Mouse (Mus musculus): ENCODE results near the gene Hoxd1.

Gene Hoxd1

GRCm38 (mm10) chr2:74748436-74748995 lies 14.3 kb upstream of the Hoxd1 start:
- DNase-seq (ENCODE audit: low spot score in 2 of 2), result no peak

- DNase-seq (ENCODE audit: low spot score in 2 of 2), result no peak
Observed at GRCm38 (mm10) chr2:74749337-74750121, 13.3 kb upstream of the Hoxd1 start.

GRCm38 (mm10) chr2:74750731-74751250 lies 12.0 kb upstream of the Hoxd1 start:
- DNase-seq (ENCODE audit: low spot score in 2 of 2), result no peak

GRCm38 (mm10) chr2:74751861-74752260 lies 10.9 kb upstream of the Hoxd1 start:
- DNase-seq (ENCODE audit: low spot score in 2 of 2), result no peak

- no peak for DNase-seq (ENCODE audit: low spot score in 2 of 2)
Observed at GRCm38 (mm10) chr2:74752431-74753174, 10.2 kb upstream of the Hoxd1 start.

- DNase-seq (ENCODE audit: low spot score in 2 of 2), result no peak
Observed at GRCm38 (mm10) chr2:74753175-74753523, 9.6 kb upstream of the Hoxd1 start.

GRCm38 (mm10) chr2:74753711-74754110 lies 9.1 kb upstream of the Hoxd1 start:
- DNase-seq (ENCODE audit: low spot score in 2 of 2), result no peak

GRCm38 (mm10) chr2:74760146-74760545 lies 2.6 kb upstream of the Hoxd1 start:
- DNase-seq (ENCODE audit: low spot score in 2 of 2), result no peak

GRCm38 (mm10) chr2:74761941-74762340 lies 839 bp upstream of the Hoxd1 start:
- no peak for DNase-seq (ENCODE audit: low spot score in 2 of 2)

- no peak for DNase-seq (ENCODE audit: low spot score in 2 of 2)
Observed at GRCm38 (mm10) chr2:74763245-74763735, 510 bp downstream of the Hoxd1 start.

- DNase-seq (ENCODE audit: low spot score in 2 of 2), result no peak
Observed at GRCm38 (mm10) chr2:74763976-74764375, 1.2 kb downstream of the Hoxd1 start.

GRCm38 (mm10) chr2:74774359-74774758 lies 11.6 kb downstream of the Hoxd1 start:
- peak in 1 of 2 experiments; percentile 38 for DNase-seq (ENCODE audit: low spot score in 2 of 2)

- peak in 1 of 2 experiments; percentile 24 for DNase-seq (ENCODE audit: low spot score in 2 of 2)
Observed at GRCm38 (mm10) chr2:74777536-74778275, 14.9 kb downstream of the Hoxd1 start.

- no peak for DNase-seq (ENCODE audit: low spot score in 2 of 2)
Observed at GRCm38 (mm10) chr2:74781386-74781785, 18.6 kb downstream of the Hoxd1 start.

GRCm38 (mm10) chr2:74795531-74795930 lies 32.8 kb downstream of the Hoxd1 start:
- DNase-seq (ENCODE audit: low spot score in 2 of 2), result no peak

GRCm38 (mm10) chr2:74808431-74808830 lies 45.7 kb downstream of the Hoxd1 start:
- DNase-seq (ENCODE audit: low spot score in 2 of 2), result no peak
